Mouse (Mus musculus): ENCODE results near the gene Scgb1b17. TPM values are rescaled to one million over a fixed set of nuclear protein-coding genes. Genes with fewer than 3 reads are reported as not detected.

The Scgb1b17 gene
- polyA plus RNA-seq (2017; shearing (Covaris generic)): not detected

GRCm38 (mm10) chr7:33063149-33063548, at the start of gene Scgb1b17:
Gene Scgb1b17 (plus strand): TSS chr7:33063449.

GRCm38 (mm10) chr7:33056461-33056860, 6.8 kb upstream of the Scgb1b17 start, which contains the start of gene Scgb2b17:
Gene Scgb2b17 (minus strand): TSS chr7:33056561.

Other genes with a start within 250 kb of the Scgb1b17 start
- not detected for gene Scgb2b15, start 233.8 kb upstream of the Scgb1b17 start, polyA plus RNA-seq (2017; shearing (Covaris generic))
- gene Scgb1b15, start 226.9 kb upstream of the Scgb1b17 start, polyA plus RNA-seq (2017; shearing (Covaris generic)): not detected
- not detected for gene Scgb2b17, start 6.9 kb upstream of the Scgb1b17 start, polyA plus RNA-seq (2017; shearing (Covaris generic))
- not detected for gene Scgb2b18, start 110.4 kb downstream of the Scgb1b17 start, polyA plus RNA-seq (2017; shearing (Covaris generic))
- gene Scgb1b18, start 122.1 kb downstream of the Scgb1b17 start, polyA plus RNA-seq (2017; shearing (Covaris generic)): not detected
- gene Scgb2b19, start 216.9 kb downstream of the Scgb1b17 start, polyA plus RNA-seq (2017; shearing (Covaris generic)): not detected
- not detected for gene Scgb1b19, start 223.8 kb downstream of the Scgb1b17 start, polyA plus RNA-seq (2017; shearing (Covaris generic))